Mouse (Mus musculus): ENCODE results near the gene Upk3b. TPM values are rescaled to one million over a fixed set of nuclear protein-coding genes. Genes with fewer than 3 reads are reported as not detected.

Upk3b gene
- 0.05 TPM in 1 of 2 replicates, not detected in the other for polyA plus RNA-seq (2016; fragmentation: Nextera tagmentation; extraction: Ambion mirVana)

- no peak within 1 kb of the TSS for H3K4me2 ChIP-seq (replicated peaks)
- no peak for ATAC-seq (ENCODE audit: low FRiP score)
- H3K9me3 ChIP-seq (replicated peaks), result no peaks in the 10 kb centered on the region
- H3K4me1 ChIP-seq, result 0 out of 2 replicates have a peak, but pooled peaks cover 3% of the 10 kb centered on the region
- WGBS, result 86% methylated on average over 17 of the region's 17 CpGs
- H3K27me3 ChIP-seq, result no peaks in the 10 kb centered on the region
- H3K9ac ChIP-seq, result no peak within 1 kb of the TSS
- no peaks in the 10 kb centered on the region for H3K36me3 ChIP-seq
- no peak within 1 kb of the TSS for H3K27ac ChIP-seq
- H3K4me3 ChIP-seq, result no peak within 1 kb of the TSS
Observed at GRCm38 (mm10) chr5:136038258-136039214, at the start of gene Upk3b. Gene Upk3b, plus strand, starts transcription at chr5:136038496.

GRCm38 (mm10) chr5:135990601-135991000, 47.7 kb upstream of the Upk3b start:
- no peak overlapping the region for H3K27ac ChIP-seq
- H3K9ac ChIP-seq, result no peak overlapping the region
- no peak for ATAC-seq (ENCODE audit: low FRiP score)
- H3K4me2 ChIP-seq (replicated peaks), result no peak overlapping the region
- H3K9me3 ChIP-seq (replicated peaks), result no peaks in the 10 kb centered on the region
- H3K4me3 ChIP-seq, result no peak overlapping the region
- H3K4me1 ChIP-seq, result peaks cover 4% of the 10 kb centered on the region
- WGBS, result 75% methylated on average over 5 of the region's 5 CpGs
- H3K36me3 ChIP-seq, result no peaks in the 10 kb centered on the region
- no peaks in the 10 kb centered on the region for H3K27me3 ChIP-seq

GRCm38 (mm10) chr5:135993381-135993965, 44.8 kb upstream of the Upk3b start:
- Histone ChIP-seq H3K9me3 (replicated peaks) (no peaks in the 10 kb centered on the region), H3K4me1 (peaks cover 12% of the 10 kb centered on the region), H3K27me3 (no peaks in the 10 kb centered on the region), H3K27ac (no peak overlapping the region), H3K9ac (no peak overlapping the region), H3K4me3 (no peak overlapping the region), H3K4me2 (replicated peaks) (no peak overlapping the region), H3K36me3 (peaks cover 21% of the 10 kb centered on the region)
- ATAC-seq (ENCODE audit: low FRiP score), result no peak
- WGBS, result 56% methylated on average over 5 of the region's 5 CpGs

- ATAC-seq (ENCODE audit: low FRiP score), result no peak; the same call in 1 of the 2 replicates
- Histone ChIP-seq H3K4me2 (replicated peaks) (no peak overlapping the region), H3K27me3 (no peaks in the 10 kb centered on the region), H3K4me3 (0 out of 2 replicates have a peak overlapping the region, but pooled peaks have one; percentile 70), H3K9me3 (replicated peaks) (no peaks in the 10 kb centered on the region), H3K4me1 (peaks cover 12% of the 10 kb centered on the region), H3K9ac (no peak overlapping the region), H3K27ac (no peak overlapping the region), H3K36me3 (peaks cover 29% of the 10 kb centered on the region)
- 68% methylated on average over 8 of the region's 8 CpGs for WGBS
Observed at GRCm38 (mm10) chr5:135994335-135994724, 44.0 kb upstream of the Upk3b start.

GRCm38 (mm10) chr5:135994725-135995687, 43.3 kb upstream of the Upk3b start, which contains the start of gene Dtx2:
Gene Dtx2, plus strand, starts transcription at chr5:135994800.
- H3K9me3 ChIP-seq (replicated peaks), result no peaks in the 10 kb centered on the region
- ATAC-seq (ENCODE audit: low FRiP score), result peak; percentile 93
- no peaks in the 10 kb centered on the region for H3K27me3 ChIP-seq
- H3K4me1 ChIP-seq, result peaks cover 12% of the 10 kb centered on the region
- H3K9ac ChIP-seq, result peak within 1 kb of the TSS; percentile 81
- H3K4me2 ChIP-seq (replicated peaks), result peak within 1 kb of the TSS; percentile 68
- peak within 1 kb of the TSS; percentile 70 for H3K4me3 ChIP-seq
- WGBS, result under 1% methylated on average over 47 of the region's 47 CpGs
- peak within 1 kb of the TSS; percentile 87 for H3K27ac ChIP-seq
- H3K36me3 ChIP-seq, result peaks cover 36% of the 10 kb centered on the region

GRCm38 (mm10) chr5:135996162-135996561, 42.1 kb upstream of the Upk3b start:
- Histone ChIP-seq H3K4me3 (no peak overlapping the region), H3K9me3 (replicated peaks) (no peaks in the 10 kb centered on the region), H3K36me3 (peaks cover 38% of the 10 kb centered on the region), H3K27me3 (no peaks in the 10 kb centered on the region), H3K4me1 (peaks cover 12% of the 10 kb centered on the region), H3K27ac (no peak overlapping the region), H3K4me2 (replicated peaks) (peak overlapping the region; percentile 68; the same call in 1 of the 2 replicates), H3K9ac (no peak overlapping the region; the same call in 1 of the 2 replicates)
- no peak for ATAC-seq (ENCODE audit: low FRiP score)
- WGBS, result 95% methylated on average over 8 of the region's 8 CpGs

- 92% methylated on average over 6 of the region's 6 CpGs for WGBS
- Histone ChIP-seq H3K27ac (no peak overlapping the region), H3K9me3 (replicated peaks) (no peaks in the 10 kb centered on the region), H3K36me3 (peaks cover 48% of the 10 kb centered on the region), H3K4me1 (peaks cover 2% of the 10 kb centered on the region), H3K4me2 (replicated peaks) (no peak overlapping the region), H3K4me3 (no peak overlapping the region), H3K27me3 (no peaks in the 10 kb centered on the region), H3K9ac (no peak overlapping the region)
- no peak for ATAC-seq (ENCODE audit: low FRiP score)
Observed at GRCm38 (mm10) chr5:136001222-136001621, 37.1 kb upstream of the Upk3b start.

- peaks cover 39% of the 10 kb centered on the region for H3K36me3 ChIP-seq
- H3K27me3 ChIP-seq, result no peaks in the 10 kb centered on the region
- H3K9ac ChIP-seq, result no peak overlapping the region
- no peak overlapping the region for H3K4me2 ChIP-seq (replicated peaks)
- no peak overlapping the region for H3K27ac ChIP-seq
- 76% methylated on average over 2 of the region's 2 CpGs for WGBS
- no peak for ATAC-seq (ENCODE audit: low FRiP score)
- no peaks in the 10 kb centered on the region; the same call in 1 of the 2 replicates for H3K4me1 ChIP-seq
- no peak overlapping the region for H3K4me3 ChIP-seq
- no peaks in the 10 kb centered on the region for H3K9me3 ChIP-seq (replicated peaks)
Observed at GRCm38 (mm10) chr5:136002325-136002724, 36.0 kb upstream of the Upk3b start.

GRCm38 (mm10) chr5:136002751-136003151, 35.5 kb upstream of the Upk3b start:
- WGBS, result 46% methylated on average over 3 of the region's 3 CpGs
- Histone ChIP-seq H3K27ac (no peak overlapping the region), H3K9me3 (replicated peaks) (no peaks in the 10 kb centered on the region), H3K9ac (no peak overlapping the region), H3K4me2 (replicated peaks) (no peak overlapping the region), H3K4me1 (no peaks in the 10 kb centered on the region; the same call in 1 of the 2 replicates), H3K36me3 (peaks cover 35% of the 10 kb centered on the region), H3K4me3 (no peak overlapping the region), H3K27me3 (no peaks in the 10 kb centered on the region)
- ATAC-seq (ENCODE audit: low FRiP score), result no peak

- 78% methylated on average over 4 of the region's 4 CpGs for WGBS
- Histone ChIP-seq H3K4me2 (replicated peaks) (no peak overlapping the region), H3K9ac (no peak overlapping the region), H3K27ac (no peak overlapping the region), H3K4me3 (no peak overlapping the region), H3K36me3 (peaks cover 17% of the 10 kb centered on the region; the same call in 1 of the 2 replicates), H3K4me1 (no peaks in the 10 kb centered on the region; the same call in 1 of the 2 replicates), H3K9me3 (replicated peaks) (no peaks in the 10 kb centered on the region), H3K27me3 (no peaks in the 10 kb centered on the region)
- no peak for ATAC-seq (ENCODE audit: low FRiP score)
Observed at GRCm38 (mm10) chr5:136004537-136004936, 33.8 kb upstream of the Upk3b start.

- no peaks in the 10 kb centered on the region for H3K27me3 ChIP-seq
- H3K4me1 ChIP-seq, result no peaks in the 10 kb centered on the region; the same call in 1 of the 2 replicates
- ATAC-seq (ENCODE audit: low FRiP score), result no peak
- 81% methylated on average over 7 of the region's 7 CpGs for WGBS
- no peak overlapping the region for H3K27ac ChIP-seq
- no peaks in the 10 kb centered on the region for H3K9me3 ChIP-seq (replicated peaks)
- peaks cover 29% of the 10 kb centered on the region for H3K36me3 ChIP-seq
- no peak overlapping the region for H3K4me3 ChIP-seq
- no peak overlapping the region for H3K4me2 ChIP-seq (replicated peaks)
- no peak overlapping the region for H3K9ac ChIP-seq
Observed at GRCm38 (mm10) chr5:136007745-136008144, 30.6 kb upstream of the Upk3b start.
